Mouse (Mus musculus) myocyte (in vitro differentiated cells): ENCODE results near the gene Gm15056.

Experiments
- CEBPB ChIP-seq: IDR thresholded peaks from 2 replicates; pipeline ENCODE4 v1.6.1; 2011; ENCODE audit warnings: mild to moderate bottlenecking, moderate library complexity; ENCODE audit not compliant: poor library complexity, insufficient read depth, severe bottlenecking
- E2F4 ChIP-seq: IDR thresholded peaks from one replicate; pipeline ENCODE4 v1.6.1; 2011; ENCODE audit warnings: mild to moderate bottlenecking, control low read depth, moderate library complexity; ENCODE audit not compliant: insufficient read depth
- MAX ChIP-seq: IDR thresholded peaks from one replicate; pipeline ENCODE4 v1.6.1; 2011; ENCODE audit warnings: low read depth, mild to moderate bottlenecking, control low read depth
- MYOD1 ChIP-seq, 3 experiments: IDR thresholded peaks; one replicate each; pipeline ENCODE4 v1.6.1; 2011; ENCODE audit warnings: control low read depth in 2 of 3, low read depth in 2 of 3, mild to moderate bottlenecking in 2 of 3, moderate library complexity in 1 of 3; ENCODE audit not compliant: insufficient read length in 2 of 3, control insufficient read depth in 1 of 3
- MYOG ChIP-seq, 3 experiments: IDR thresholded peaks; one replicate each; pipeline ENCODE4 v1.6.1; 2011; ENCODE audit warnings: control low read depth in 2 of 3, low read depth in 2 of 3, mild to moderate bottlenecking in 2 of 3; ENCODE audit not compliant: insufficient read length in 2 of 3, control insufficient read depth in 1 of 3, insufficient read depth in 1 of 3
- POLR2A ChIP-seq: IDR thresholded peaks from one replicate; pipeline ENCODE4 v1.6.1; 2011; ENCODE audit warnings: low read depth, mild to moderate bottlenecking, control low read depth, moderate library complexity; ENCODE audit not compliant: insufficient read length
- POLR2AphosphoS2 ChIP-seq: IDR thresholded peaks from one replicate; pipeline ENCODE4 v1.6.1; 2011; ENCODE audit warnings: low read depth, control low read depth; ENCODE audit not compliant: insufficient read length
- REST ChIP-seq: IDR thresholded peaks from one replicate; pipeline ENCODE4 v1.6.1; 2011; ENCODE audit warnings: mild to moderate bottlenecking, control low read depth, moderate library complexity; ENCODE audit not compliant: insufficient read depth, insufficient read length
- SRF ChIP-seq: IDR thresholded peaks from one replicate; pipeline ENCODE4 v1.6.1; 2011; ENCODE audit warnings: low read depth; ENCODE audit not compliant: control insufficient read depth, insufficient read length
- TCF12 ChIP-seq: IDR thresholded peaks from one replicate; pipeline ENCODE4 v1.6.1; 2011; ENCODE audit warnings: mild to moderate bottlenecking, control low read depth; ENCODE audit not compliant: poor library complexity, insufficient read depth, severe bottlenecking
- USF1 ChIP-seq: IDR thresholded peaks from one replicate; pipeline ENCODE4 v1.6.1; 2011; ENCODE audit warnings: low read depth, mild to moderate bottlenecking, control low read depth, moderate library complexity

GRCm38 (mm10) chr8:20912288-20912687, 9.9 kb upstream of the Gm15056 start:
- TF ChIP-seq POLR2A (no peak), CEBPB (no peak), MAX (no peak), USF1 (no peak), TCF12 (no peak), POLR2AphosphoS2 (no peak), MYOD1 (IDR thresholded peaks at IDR 0.05; ENCODE audit: control insufficient read depth in 1 of 3, insufficient read length in 2 of 3, low read depth in 2 of 3) (no peak), SRF (no peak), MYOG (IDR thresholded peaks at IDR 0.05; ENCODE audit: control insufficient read depth in 1 of 3, insufficient read depth in 1 of 3, insufficient read length in 2 of 3, low read depth in 2 of 3) (no peak), E2F4 (no peak), REST (no peak)
